Mouse (Mus musculus) CD8-positive naive resting alpha-beta T cell, adult 57 days (primary cell): ENCODE results near the gene Slc1a7. TPM values are rescaled to one million over a fixed set of nuclear protein-coding genes. Genes with fewer than 3 reads are reported as not detected.

Source experiments
- total RNA-seq: library from RNA; stranded (reverse); gene quantifications from one replicate; pipeline ENCODE4 v1.2.4, GENCODE M21; 2023

The Slc1a7 gene
- total RNA-seq = not detected

DNA sequence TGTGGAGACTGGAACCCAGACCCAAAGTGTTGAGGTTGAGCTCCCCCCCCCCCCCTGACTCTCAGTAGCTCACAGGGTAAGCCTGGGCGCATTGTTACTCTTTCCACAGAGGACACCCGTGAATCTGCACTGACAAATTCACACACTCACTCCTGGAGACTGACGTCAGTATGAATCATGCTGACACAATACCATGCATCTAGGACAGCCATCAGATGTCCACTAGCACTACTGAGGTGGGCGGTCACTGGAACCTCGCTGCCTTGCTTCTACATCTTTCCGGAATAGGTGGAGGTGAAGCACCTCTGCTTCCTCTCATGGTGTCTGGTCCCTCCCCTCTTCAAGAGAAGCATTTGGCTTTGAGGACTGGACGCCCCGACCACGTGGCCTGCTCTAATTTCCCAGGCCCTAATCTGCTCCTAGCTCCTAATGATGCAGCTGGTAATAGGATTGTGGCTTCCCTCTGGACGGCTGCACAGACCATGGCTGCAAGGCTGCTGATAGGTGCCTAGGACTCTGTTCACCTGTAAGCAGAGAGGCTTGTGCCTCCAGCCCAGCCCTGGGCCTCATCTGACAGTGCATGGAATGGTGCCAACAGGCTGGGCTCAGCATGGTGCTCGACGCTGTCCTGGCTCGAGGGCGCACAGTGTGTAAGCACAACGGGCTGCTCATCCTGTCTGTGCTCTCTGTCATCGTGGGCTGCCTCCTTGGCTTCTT lies at the start of gene Slc1a7:
Gene Slc1a7 (plus strand): TSS at position 367 of the 717 bp plus-strand sequence.

DNA sequence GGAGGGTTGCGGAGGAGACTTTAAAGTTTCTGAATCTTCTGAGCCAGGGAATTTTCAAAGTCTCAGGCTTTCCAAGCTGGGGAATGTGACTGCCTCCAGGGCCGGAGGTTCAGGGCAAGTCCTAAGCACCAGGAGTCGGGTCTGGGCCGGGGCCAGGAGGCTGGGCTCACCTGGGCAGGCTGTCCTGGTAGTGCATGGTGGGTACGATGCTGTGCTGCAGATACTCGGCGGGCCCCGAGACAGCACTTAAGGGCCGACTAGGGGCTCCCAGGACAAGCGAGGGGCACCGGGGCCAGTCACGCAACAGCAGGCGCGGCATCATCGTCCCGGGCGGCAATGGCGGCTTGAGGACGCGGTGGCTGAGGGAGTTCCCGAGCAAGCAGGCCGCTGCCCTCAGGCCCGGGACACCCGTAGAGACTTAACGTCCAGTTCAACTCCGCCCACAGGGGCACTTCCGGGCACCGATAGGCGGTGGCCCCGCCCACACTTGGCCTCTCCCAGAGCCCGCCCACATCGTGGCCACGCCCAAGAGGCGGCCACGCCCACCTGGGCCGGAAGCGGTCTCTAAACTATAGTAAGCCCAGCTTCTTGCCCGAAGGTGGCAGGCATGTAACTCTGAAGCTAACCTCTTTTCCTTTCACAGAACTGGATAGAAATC lies 44.9 kb upstream of the Slc1a7 start, which contains the start of gene Cpt2:
Gene Cpt2 (minus strand): TSS at position 466 of the 658 bp plus-strand sequence.

Other genes with a start within 250 kb of the Slc1a7 start
- 5.1 TPM for gene Lrp8, start 166.1 kb upstream of the Slc1a7 start, total RNA-seq
- 84.8 TPM for gene Magoh, start 88.6 kb upstream of the Slc1a7 start, total RNA-seq
- 44.9 TPM for gene 0610037L13Rik, start 78.5 kb upstream of the Slc1a7 start, total RNA-seq
- gene Cpt2, start 44.7 kb upstream of the Slc1a7 start, total RNA-seq = 10.0 TPM
- 0.83 TPM for gene Podn, start 128.1 kb downstream of the Slc1a7 start, total RNA-seq
- 120 TPM for gene Scp2, start 176.7 kb downstream of the Slc1a7 start, total RNA-seq
- gene Echdc2, start 197.1 kb downstream of the Slc1a7 start, total RNA-seq = 2.1 TPM
- gene Zyg11a, start 249.7 kb downstream of the Slc1a7 start, total RNA-seq = not detected